ENCODE assay signal across 21 mouse cellular contexts in the genomic region with DNA sequence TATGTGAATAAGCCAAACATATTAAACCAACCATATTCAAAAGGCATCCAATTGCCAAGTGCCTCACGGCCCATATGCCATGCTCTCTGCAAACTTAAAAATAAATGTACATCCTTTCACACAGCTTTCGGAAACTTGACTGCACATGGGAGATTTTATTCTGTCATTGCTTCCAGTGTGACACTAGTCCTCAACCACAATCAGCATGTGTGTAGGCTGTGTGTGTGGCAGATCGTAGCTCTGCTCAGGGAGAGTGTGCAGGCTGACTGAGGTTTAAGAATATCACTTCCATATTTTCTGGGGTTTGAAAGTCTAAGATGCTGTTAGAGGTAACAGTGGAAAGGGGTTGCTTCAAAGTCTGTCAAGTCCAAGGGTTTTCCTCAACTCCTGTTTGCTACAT. TPM values are rescaled to one million over a fixed set of nuclear protein-coding genes. Genes with fewer than 3 reads are reported as not detected.
DNase-seq lines count a peak whose midpoint lies in the region; ATAC-seq lines count a peak whose summit lies in the region.
"Had no signal": no experiment of that assay in that cellular context is flagged by ENCODE, and none has a peak within 500 bp of the region (broad histone marks: within the 10 kb centered on the region; RNA-seq: fewer than 3 reads in every experiment).

No protein-coding gene starts in this region.

- H3K27ac ChIP-seq in heart, embryonic 10.5 days: no peak overlapping the region
- H3K27ac ChIP-seq in heart, embryonic 11.5 days (ENCODE audit: low read depth, low read length): no peak overlapping the region
- H3K27ac ChIP-seq in hindbrain, embryonic 14.5 days: no peak overlapping the region
- H3K27ac ChIP-seq: embryonic facial prominence, embryonic 12.5 days; embryonic facial prominence, embryonic 15.5 days; hindbrain, embryonic 12.5 days had no signal

- no peaks in the 10 kb centered on the region for H3K9me3 ChIP-seq in heart, embryonic 10.5 days
- no peaks in the 10 kb centered on the region for H3K9me3 ChIP-seq in heart, embryonic 11.5 days (replicated peaks; ENCODE audit: control insufficient read depth, low read length)
- no peaks in the 10 kb centered on the region for H3K9me3 ChIP-seq in hindbrain, embryonic 14.5 days (ENCODE audit: control insufficient read depth, low read length)
- H3K9me3 ChIP-seq: embryonic facial prominence, embryonic 12.5 days; embryonic facial prominence, embryonic 15.5 days; hindbrain, embryonic 12.5 days had no signal

- DNase-seq in heart, embryonic 10.5 days (ENCODE audit: low spot score): peak; percentile 16
- peak; percentile 28 for DNase-seq in right cerebral cortex, adult 18-20 months
- DNase-seq in right cerebral cortex, postnatal 25 days: no peak
- no peak for DNase-seq in hindbrain, embryonic 14.5 days (ENCODE audit: low spot score)
- DNase-seq: adrenal gland, adult 2 months; adrenal gland, postnatal 25 days; cerebellum, adult 18-20 months; cerebellum, adult 9-10 months; cerebellum, postnatal 14 days; forebrain, postnatal 0 days; gastrocnemius, postnatal 25 days; heart, adult 18-20 months had no signal

- H3K4me3 ChIP-seq in heart, embryonic 10.5 days: no peak overlapping the region
- no peak overlapping the region for H3K4me3 ChIP-seq in heart, embryonic 11.5 days (ENCODE audit: low read depth, low read length)
- no peak overlapping the region for H3K4me3 ChIP-seq in hindbrain, embryonic 14.5 days (replicated peaks; ENCODE audit: low read length)
- H3K4me3 ChIP-seq: embryonic facial prominence, embryonic 12.5 days; embryonic facial prominence, embryonic 15.5 days; hindbrain, embryonic 12.5 days had no signal

- H3K36me3 ChIP-seq in heart, embryonic 10.5 days: no peaks in the 10 kb centered on the region
- H3K36me3 ChIP-seq in heart, embryonic 11.5 days (ENCODE audit: control insufficient read depth, insufficient read depth, low read length): no peaks in the 10 kb centered on the region
- H3K36me3 ChIP-seq in hindbrain, embryonic 14.5 days (replicated peaks; ENCODE audit: control insufficient read depth, insufficient read depth): no peaks in the 10 kb centered on the region
- H3K36me3 ChIP-seq: embryonic facial prominence, embryonic 12.5 days; embryonic facial prominence, embryonic 15.5 days; hindbrain, embryonic 12.5 days had no signal

- no peak for ATAC-seq in heart, embryonic 11.5 days (replicated peaks; ENCODE audit: insufficient number of reproducible peaks, low FRiP score, low TSS enrichment)
- peak; percentile 35; the same call in 1 of the 2 replicates for ATAC-seq in megakaryocyte progenitor cell, adult 5-6 weeks (replicated peaks; ENCODE audit: poor library complexity)
- ATAC-seq in hindbrain, embryonic 14.5 days (ENCODE audit: low FRiP score): no peak
- ATAC-seq: CD4-positive, CD25-positive, alpha-beta regulatory T cell, adult 4 months; forebrain, embryonic 14.5 days; forebrain, postnatal 0 days; hindbrain, embryonic 16.5 days; inflammation-experienced regulatory T-cells, adult 6 months had no signal

- H3K4me2 ChIP-seq in heart, embryonic 11.5 days: no peak overlapping the region
- no peak overlapping the region for H3K4me2 ChIP-seq in hindbrain, embryonic 14.5 days (replicated peaks)
- H3K4me2 ChIP-seq: embryonic facial prominence, embryonic 12.5 days; embryonic facial prominence, embryonic 15.5 days; hindbrain, embryonic 12.5 days had no signal

- no peaks in the 10 kb centered on the region for H3K27me3 ChIP-seq in heart, embryonic 10.5 days (ENCODE audit: insufficient read depth, poor library complexity, severe bottlenecking)
- H3K27me3 ChIP-seq in heart, embryonic 11.5 days (ENCODE audit: control insufficient read depth, insufficient read depth, low read length): no peaks in the 10 kb centered on the region
- no peaks in the 10 kb centered on the region for H3K27me3 ChIP-seq in hindbrain, embryonic 14.5 days (ENCODE audit: control insufficient read depth, insufficient read depth, low read length)
- H3K27me3 ChIP-seq: embryonic facial prominence, embryonic 12.5 days; embryonic facial prominence, embryonic 15.5 days; hindbrain, embryonic 12.5 days had no signal

- H3K4me1 ChIP-seq in heart, embryonic 10.5 days: peaks cover 18% of the 10 kb centered on the region
- H3K4me1 ChIP-seq in heart, embryonic 11.5 days (ENCODE audit: control insufficient read depth, insufficient read depth, low read length): peaks cover 4% of the 10 kb centered on the region; the same call in 1 of the 2 replicates
- peaks cover 14% of the 10 kb centered on the region for H3K4me1 ChIP-seq in hindbrain, embryonic 14.5 days (replicated peaks; ENCODE audit: control insufficient read depth, insufficient read depth, low read length)

- H3K9ac ChIP-seq in heart, embryonic 11.5 days (ENCODE audit: low read depth, low read length): no peak overlapping the region
- H3K9ac ChIP-seq in hindbrain, embryonic 14.5 days: no peak overlapping the region
- H3K9ac ChIP-seq: embryonic facial prominence, embryonic 12.5 days; embryonic facial prominence, embryonic 15.5 days; forebrain, postnatal 0 days; hindbrain, embryonic 12.5 days had no signal

- 74% methylated on average over 3 of the region's 3 CpGs for WGBS in heart, embryonic 10.5 days
- WGBS in heart, embryonic 11.5 days (ENCODE audit: insufficient replicate concordance): 74% methylated on average over 3 of the region's 3 CpGs
- WGBS in hindbrain, embryonic 14.5 days: 90% methylated on average over 3 of the region's 3 CpGs

RNA-seq across cellular contexts. Expression of a gene that starts 43.9 kb away (rescaled TPM):
- polyA plus RNA-seq in heart, embryonic 10.5 days (2016; fragmentation: Nextera tagmentation; extraction: Ambion mirVana): 173 and 189 TPM in 2 replicates
- 176 and 180 TPM in 2 replicates for polyA plus RNA-seq in heart, embryonic 11.5 days (2014; fragmentation: Nextera tagmentation; extraction: Ambion mirVana)
- total RNA-seq in megakaryocyte progenitor cell, adult 5-6 weeks (2015): 77.6 and 78.2 TPM in 2 replicates
- total RNA-seq in megakaryocyte progenitor cell, adult 5-6 weeks (2017): 113 and 134 TPM in 2 replicates
- polyA plus RNA-seq in hindbrain, embryonic 14.5 days (2014; fragmentation: Nextera tagmentation; extraction: Ambion mirVana): 207 and 220 TPM in 2 replicates

Comparison
In these comparisons a context has a peak if more than half of its experiments do, and no peak if none do; other contexts are left out.
1. DNase-seq: peak in heart, embryonic 10.5 days (single experiment) and right cerebral cortex, adult 18-20 months (single experiment); none in right cerebral cortex, postnatal 25 days (single experiment) and hindbrain, embryonic 14.5 days (single experiment).